Mouse (Mus musculus) cortical plate, adult 2 months (tissue): Measurements from ENCODE around the gene Alkbh4. TPM values are rescaled to one million over a fixed set of nuclear protein-coding genes. Genes with fewer than 3 reads are reported as not detected.
A peak's percentile ranks its signal among the peaks of the same experiment; 100 is the strongest.

Source experiments
- H3K27ac ChIP-seq: fragments of 200-500 bp; 2 replicates; pipeline ENCODE4 v1.5.1; 2012; ENCODE audit warnings: low read length, control low read depth, inconsistent platforms; ENCODE audit not compliant: insufficient read depth
- H3K4me1 ChIP-seq: fragments of 200-500 bp; 2 replicates; pipeline ENCODE4 v1.6.1; 2011; ENCODE audit warnings: low read length; ENCODE audit not compliant: control insufficient read depth, insufficient read depth
- H3K4me3 ChIP-seq: fragments of 200-500 bp; 2 replicates; pipeline ENCODE4 v1.5.1; 2011; ENCODE audit warnings: mild to moderate bottlenecking, low read length, control low read depth; ENCODE audit not compliant: insufficient read depth
- CTCF ChIP-seq: fragments of 200-500 bp; IDR thresholded peaks from 2 replicates; pipeline ENCODE4 v1.5.1; 2011; ENCODE audit warnings: mild to moderate bottlenecking, control low read depth, low read length; ENCODE audit not compliant: insufficient read depth; ENCODE audit errors: extremely low read depth
- POLR2A ChIP-seq: fragments of 200-500 bp; IDR thresholded peaks from 2 replicates; pipeline ENCODE4 v1.6.1; 2011; ENCODE audit warnings: mild to moderate bottlenecking, low read length, control low read depth; ENCODE audit not compliant: insufficient read depth; ENCODE audit errors: extremely low read depth
- polyA plus RNA-seq: library from polyadenylated mRNA; depleted of rRNA; stranded (reverse); fragments of >200 nt; gene quantifications from 2 replicates; pipeline ENCODE4 v1.2.3, GENCODE M21; 2012

The Alkbh4 gene
- polyA plus RNA-seq, 1 experiment: 11.3 TPM

DNA sequence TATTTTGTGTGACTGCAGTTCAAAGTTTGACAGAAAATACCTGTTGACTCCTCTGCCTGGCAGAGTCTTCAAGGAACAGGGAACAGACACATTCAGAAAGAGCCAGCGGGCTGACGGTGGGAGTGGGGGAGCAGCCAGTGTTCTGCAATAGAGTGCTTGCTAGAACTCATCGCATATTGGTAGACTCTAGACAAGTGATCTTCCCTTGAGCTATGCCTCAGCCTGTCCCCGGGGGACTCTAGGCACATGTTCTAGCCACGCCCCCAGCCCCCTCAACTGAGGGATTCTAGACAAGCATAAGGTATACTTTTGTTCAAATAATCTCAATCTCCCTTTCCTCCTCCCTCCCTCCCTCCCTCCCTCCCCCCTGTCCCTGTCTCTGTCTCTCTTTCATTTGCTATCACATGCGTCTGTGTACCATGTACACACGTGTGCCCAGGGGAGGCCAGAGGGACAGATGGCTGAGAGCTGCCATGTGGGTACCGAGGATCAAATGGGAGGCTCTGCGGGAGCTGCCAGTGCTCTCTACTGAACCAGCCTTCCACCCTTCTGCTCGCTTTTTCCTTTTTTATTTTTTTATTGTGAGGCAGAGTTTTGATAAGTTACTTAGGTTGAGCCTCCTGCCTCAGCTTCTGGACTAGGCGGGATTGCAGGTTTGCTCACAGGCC, 28.0 kb downstream of the Alkbh4 start:
- TF ChIP-seq CTCF (no peak), POLR2A (no peak)
- no peaks in the 10 kb centered on the region for H3K4me1 ChIP-seq
- no peak overlapping the region for H3K27ac ChIP-seq
- no peak overlapping the region for H3K4me3 ChIP-seq

- Histone ChIP-seq H3K4me1 (no peaks in the 10 kb centered on the region), H3K4me3 (no peak overlapping the region), H3K27ac (no peak overlapping the region)
- TF ChIP-seq CTCF (no peak), POLR2A (no peak)
Observed at GRCm38 (mm10) chr5:136165246-136165645, 29.3 kb downstream of the Alkbh4 start.

- no peak overlapping the region for H3K27ac ChIP-seq
- TF ChIP-seq POLR2A (no peak), CTCF (no peak)
- no peaks in the 10 kb centered on the region for H3K4me1 ChIP-seq
- H3K4me3 ChIP-seq: no peak overlapping the region
Observed at GRCm38 (mm10) chr5:136167296-136167695, 31.4 kb downstream of the Alkbh4 start.

GRCm38 (mm10) chr5:136168071-136168470, 32.1 kb downstream of the Alkbh4 start:
- no peak for TF ChIP-seq POLR2A
- TF ChIP-seq CTCF: peak; percentile 12; the same call in 1 of the 2 replicates
- Histone ChIP-seq H3K4me3 (no peak overlapping the region), H3K4me1 (no peaks in the 10 kb centered on the region)

DNA sequence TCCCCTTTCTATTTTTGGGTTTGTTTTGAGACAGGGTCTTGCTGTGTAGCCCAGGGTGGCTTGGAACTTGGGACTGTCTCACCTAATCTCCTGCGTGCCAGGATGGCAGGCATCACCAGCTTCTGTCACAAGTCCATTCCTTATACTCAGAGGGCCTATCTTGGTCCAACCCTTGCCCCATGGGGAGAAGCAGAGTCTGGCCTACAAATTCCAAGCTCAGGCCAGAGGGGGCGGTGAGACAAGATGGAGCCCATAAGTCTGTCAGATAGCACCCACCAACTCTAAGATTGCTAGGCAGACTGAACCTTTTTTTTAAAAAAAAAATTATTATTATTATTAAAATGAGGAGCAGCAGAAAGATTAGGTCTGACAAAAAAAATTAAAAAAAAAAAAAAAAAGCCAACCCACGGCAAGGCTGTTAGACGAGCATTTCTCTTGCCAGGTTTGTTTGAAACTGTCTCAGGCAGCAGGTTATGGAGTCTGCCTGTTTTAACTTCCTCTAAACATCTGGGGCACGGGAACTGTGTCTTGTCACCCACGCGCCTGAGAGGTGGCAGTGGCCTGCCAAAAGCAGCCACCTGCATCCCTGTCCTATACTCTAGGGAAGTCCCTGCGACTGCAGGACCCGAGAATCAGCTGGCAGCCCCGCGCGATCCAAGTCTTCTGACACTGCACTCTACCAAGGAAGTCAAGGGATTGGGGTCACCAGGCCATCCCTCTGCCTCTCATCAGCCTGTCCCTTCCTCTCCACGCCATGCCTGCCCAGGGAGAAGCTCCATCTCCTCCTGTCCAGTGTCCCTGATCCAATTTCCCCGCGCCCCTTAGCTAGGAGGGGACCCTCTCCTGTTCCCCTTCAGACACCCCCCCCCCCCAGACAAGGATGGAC, 33.9 kb downstream of the Alkbh4 start:
- peak overlapping the region; percentile 48 for H3K4me3 ChIP-seq
- TF ChIP-seq CTCF: no peak
- no peak for TF ChIP-seq POLR2A
- H3K27ac ChIP-seq: no peak overlapping the region
- no peaks in the 10 kb centered on the region for H3K4me1 ChIP-seq

More at GRCm38 (mm10) chr5:136168071-136168470, 32.1 kb downstream of the Alkbh4 start:
- no peak overlapping the region for H3K27ac ChIP-seq

GRCm38 (mm10) chr5:136170512-136171362, 34.8 kb downstream of the Alkbh4 start, which contains the start of gene Orai2:
Orai2 (minus strand) TSS chr5:136170713.
- TF ChIP-seq POLR2A (peak; percentile 33; the same call in 1 of the 2 replicates), CTCF (no peak)
- H3K4me1 ChIP-seq: no peaks in the 10 kb centered on the region
- H3K27ac ChIP-seq: 0 out of 2 replicates have a peak within 1 kb of the TSS, but pooled peaks have one; percentile 4

GRCm38 (mm10) chr5:136171363-136172341, 35.7 kb downstream of the Alkbh4 start:
- TF ChIP-seq CTCF (no peak), POLR2A (no peak)
- H3K4me1 ChIP-seq: no peaks in the 10 kb centered on the region
- H3K27ac ChIP-seq: no peak overlapping the region
- peak overlapping the region; percentile 48; the same call in 1 of the 2 replicates for H3K4me3 ChIP-seq

More at GRCm38 (mm10) chr5:136170512-136171362, 34.8 kb downstream of the Alkbh4 start, which contains the start of gene Orai2:
- peak within 1 kb of the TSS; percentile 48 for H3K4me3 ChIP-seq

DNA sequence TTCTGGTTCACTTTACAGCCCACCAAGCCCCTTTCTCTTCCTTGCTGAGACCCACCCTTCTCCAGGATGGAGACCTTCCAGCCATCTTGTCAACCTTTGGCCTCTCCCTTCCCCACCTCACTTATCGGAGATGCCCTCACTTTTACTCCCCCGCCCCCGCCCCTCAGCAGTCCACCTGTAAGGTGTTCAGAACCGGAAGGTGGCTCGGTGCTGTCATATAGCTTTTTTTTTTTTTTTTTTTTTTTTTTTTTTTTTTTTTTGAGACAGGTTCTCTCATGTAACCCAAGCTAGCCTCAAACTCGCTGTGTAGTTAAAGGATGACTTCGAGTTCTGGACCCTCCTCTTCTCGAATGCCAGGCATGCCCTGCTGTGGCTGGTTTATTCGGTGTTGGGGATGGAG, 37.0 kb downstream of the Alkbh4 start:
- H3K27ac ChIP-seq: no peak overlapping the region
- H3K4me3 ChIP-seq: no peak overlapping the region
- H3K4me1 ChIP-seq: no peaks in the 10 kb centered on the region
- TF ChIP-seq POLR2A (no peak), CTCF (no peak)
